Mouse (Mus musculus) myocyte (in vitro differentiated cells): ENCODE measurements around the gene St8sia4. TPM values are rescaled to one million over a fixed set of nuclear protein-coding genes. Genes with fewer than 3 reads are reported as not detected.
A peak's percentile ranks its signal among the peaks of the same experiment; 100 is the strongest.

Source experiments
- H3K27me3 ChIP-seq: one replicate; pipeline ENCODE4 v1.6.1; 2011; ENCODE audit not compliant: control insufficient read depth, insufficient read depth, insufficient read length
- H3K36me3 ChIP-seq: one replicate; pipeline ENCODE4 v1.6.1; 2011; ENCODE audit not compliant: control insufficient read depth, insufficient read depth
- H3K4me2 ChIP-seq: one replicate; pipeline ENCODE4 v1.6.1; 2011; ENCODE audit warnings: low read depth, control low read depth
- H3K4me3 ChIP-seq: one replicate; pipeline ENCODE4 v1.5.1; 2011; ENCODE audit warnings: mild to moderate bottlenecking, control low read depth, moderate library complexity
- H3K79me2 ChIP-seq: one replicate; pipeline ENCODE4 v1.6.1; 2011; ENCODE audit not compliant: control insufficient read depth, insufficient read depth
- H3ac ChIP-seq: one replicate; pipeline ENCODE4 v1.6.1; 2011; ENCODE audit not compliant: control insufficient read depth, insufficient read length
- CEBPB ChIP-seq: IDR thresholded peaks from 2 replicates; pipeline ENCODE4 v1.6.1; 2011; ENCODE audit warnings: mild to moderate bottlenecking, moderate library complexity; ENCODE audit not compliant: poor library complexity, insufficient read depth, severe bottlenecking
- E2F4 ChIP-seq: IDR thresholded peaks from one replicate; pipeline ENCODE4 v1.6.1; 2011; ENCODE audit warnings: mild to moderate bottlenecking, control low read depth, moderate library complexity; ENCODE audit not compliant: insufficient read depth
- MAX ChIP-seq: IDR thresholded peaks from one replicate; pipeline ENCODE4 v1.6.1; 2011; ENCODE audit warnings: low read depth, mild to moderate bottlenecking, control low read depth
- MYOD1 ChIP-seq, 3 experiments: IDR thresholded peaks; one replicate each; pipeline ENCODE4 v1.6.1; 2011; ENCODE audit warnings: control low read depth in 2 of 3, low read depth in 2 of 3, mild to moderate bottlenecking in 2 of 3, moderate library complexity in 1 of 3; ENCODE audit not compliant: insufficient read length in 2 of 3, control insufficient read depth in 1 of 3
- MYOG ChIP-seq, 3 experiments: IDR thresholded peaks; one replicate each; pipeline ENCODE4 v1.6.1; 2011; ENCODE audit warnings: control low read depth in 2 of 3, low read depth in 2 of 3, mild to moderate bottlenecking in 2 of 3; ENCODE audit not compliant: insufficient read length in 2 of 3, control insufficient read depth in 1 of 3, insufficient read depth in 1 of 3
- POLR2A ChIP-seq: IDR thresholded peaks from one replicate; pipeline ENCODE4 v1.6.1; 2011; ENCODE audit warnings: low read depth, mild to moderate bottlenecking, control low read depth, moderate library complexity; ENCODE audit not compliant: insufficient read length
- POLR2AphosphoS2 ChIP-seq: IDR thresholded peaks from one replicate; pipeline ENCODE4 v1.6.1; 2011; ENCODE audit warnings: low read depth, control low read depth; ENCODE audit not compliant: insufficient read length
- REST ChIP-seq: IDR thresholded peaks from one replicate; pipeline ENCODE4 v1.6.1; 2011; ENCODE audit warnings: mild to moderate bottlenecking, control low read depth, moderate library complexity; ENCODE audit not compliant: insufficient read depth, insufficient read length
- SRF ChIP-seq: IDR thresholded peaks from one replicate; pipeline ENCODE4 v1.6.1; 2011; ENCODE audit warnings: low read depth; ENCODE audit not compliant: control insufficient read depth, insufficient read length
- TCF12 ChIP-seq: IDR thresholded peaks from one replicate; pipeline ENCODE4 v1.6.1; 2011; ENCODE audit warnings: mild to moderate bottlenecking, control low read depth; ENCODE audit not compliant: poor library complexity, insufficient read depth, severe bottlenecking
- TCF3 ChIP-seq: IDR thresholded peaks from one replicate; pipeline ENCODE4 v1.6.1; 2011; ENCODE audit warnings: low read depth, control low read depth; ENCODE audit not compliant: insufficient read length
- USF1 ChIP-seq: IDR thresholded peaks from one replicate; pipeline ENCODE4 v1.6.1; 2011; ENCODE audit warnings: low read depth, mild to moderate bottlenecking, control low read depth, moderate library complexity
- polyA plus RNA-seq: library from polyadenylated mRNA; unstranded; fragments of >200 nt; fragmentation: generic; extraction: Trizol; gene quantifications from one replicate; pipeline ENCODE4 v1.2.1, GENCODE M21; 2012; ENCODE audit warnings: missing spikeins

The St8sia4 gene
- polyA plus RNA-seq = 0.20 TPM

GRCm38 (mm10) chr1:95667435-95668252 is at the start of gene St8sia4:
TSS of gene St8sia4 (minus strand) at chr1:95667571.
- H3K79me2 ChIP-seq = no peaks in the 10 kb centered on the region
- H3ac ChIP-seq = no peak within 1 kb of the TSS
- TF ChIP-seq POLR2A (peak; percentile 31), TCF3 (no peak), CEBPB (no peak)
- peak within 1 kb of the TSS; percentile 15 for H3K4me3 ChIP-seq
- H3K36me3 ChIP-seq = no peaks in the 10 kb centered on the region
- no peaks in the 10 kb centered on the region for H3K27me3 ChIP-seq
- peak within 1 kb of the TSS; percentile 72 for H3K4me2 ChIP-seq

GRCm38 (mm10) chr1:95709181-95709580 is 41.8 kb upstream of the St8sia4 start:
- TF ChIP-seq SRF (no peak), POLR2AphosphoS2 (no peak), REST (no peak), TCF12 (no peak)
- no peak overlapping the region for H3ac ChIP-seq
- H3K36me3 ChIP-seq = no peaks in the 10 kb centered on the region
- H3K4me3 ChIP-seq = no peak overlapping the region
- no peaks in the 10 kb centered on the region for H3K27me3 ChIP-seq
- H3K79me2 ChIP-seq = no peaks in the 10 kb centered on the region
- no peak overlapping the region for H3K4me2 ChIP-seq

- TF ChIP-seq E2F4 (no peak), POLR2AphosphoS2 (no peak), SRF (no peak), POLR2A (no peak), TCF3 (no peak), MAX (no peak), REST (no peak), MYOD1 (IDR thresholded peaks at IDR 0.05; ENCODE audit: control insufficient read depth in 1 of 3, insufficient read length in 2 of 3, low read depth in 2 of 3) (no peak), TCF12 (no peak), MYOG (IDR thresholded peaks at IDR 0.05; ENCODE audit: control insufficient read depth in 1 of 3, insufficient read depth in 1 of 3, insufficient read length in 2 of 3, low read depth in 2 of 3) (no peak), CEBPB (no peak), USF1 (no peak)
- H3K4me2 ChIP-seq = no peak overlapping the region
- no peaks in the 10 kb centered on the region for H3K36me3 ChIP-seq
Measured at GRCm38 (mm10) chr1:95699903-95700302, 32.5 kb upstream of the St8sia4 start.

GRCm38 (mm10) chr1:95674052-95674451 is 6.7 kb upstream of the St8sia4 start:
- Histone ChIP-seq H3K79me2 (no peaks in the 10 kb centered on the region), H3K4me2 (no peak overlapping the region), H3K27me3 (no peaks in the 10 kb centered on the region), H3ac (no peak overlapping the region), H3K36me3 (no peaks in the 10 kb centered on the region), H3K4me3 (no peak overlapping the region)
- TF ChIP-seq MYOD1 (IDR thresholded peaks at IDR 0.05; ENCODE audit: control insufficient read depth in 1 of 3, insufficient read length in 2 of 3, low read depth in 2 of 3) = no peak
- TF ChIP-seq MYOG (IDR thresholded peaks at IDR 0.05; ENCODE audit: control insufficient read depth in 1 of 3, insufficient read depth in 1 of 3, insufficient read length in 2 of 3, low read depth in 2 of 3) = no peak
- no peak for TF ChIP-seq USF1
- no peak for TF ChIP-seq MAX
- no peak for TF ChIP-seq CEBPB
- no peak for TF ChIP-seq SRF

More at GRCm38 (mm10) chr1:95699903-95700302, 32.5 kb upstream of the St8sia4 start:
- H3K79me2 ChIP-seq = no peaks in the 10 kb centered on the region
- no peak overlapping the region for H3ac ChIP-seq
- H3K4me3 ChIP-seq = no peak overlapping the region
- H3K27me3 ChIP-seq = no peaks in the 10 kb centered on the region

GRCm38 (mm10) chr1:95668253-95668805 is 958 bp upstream of the St8sia4 start:
- Histone ChIP-seq H3K79me2 (no peaks in the 10 kb centered on the region), H3K4me2 (peak overlapping the region; percentile 72), H3ac (no peak overlapping the region), H3K36me3 (no peaks in the 10 kb centered on the region), H3K27me3 (no peaks in the 10 kb centered on the region), H3K4me3 (peak overlapping the region; percentile 15)
- no peak for TF ChIP-seq POLR2AphosphoS2
- no peak for TF ChIP-seq POLR2A
- no peak for TF ChIP-seq TCF12
- TF ChIP-seq REST = no peak
- no peak for TF ChIP-seq USF1
- TF ChIP-seq MYOD1 (IDR thresholded peaks at IDR 0.05; ENCODE audit: control insufficient read depth in 1 of 3, insufficient read length in 2 of 3, low read depth in 2 of 3) = no peak
- TF ChIP-seq CEBPB = no peak
- no peak for TF ChIP-seq MAX
- no peak for TF ChIP-seq E2F4
- no peak for TF ChIP-seq MYOG (IDR thresholded peaks at IDR 0.05; ENCODE audit: control insufficient read depth in 1 of 3, insufficient read depth in 1 of 3, insufficient read length in 2 of 3, low read depth in 2 of 3)
- TF ChIP-seq TCF3 = no peak
- TF ChIP-seq SRF = no peak
